Mouse (Mus musculus) effector memory CD4-positive, alpha-beta T cell, adult 7 months (primary cell): ENCODE data around the gene Batf3. TPM values are rescaled to one million over a fixed set of nuclear protein-coding genes. Genes with fewer than 3 reads are reported as not detected.

Experiments
- polyA plus RNA-seq: library from polyadenylated mRNA; unstranded; fragments of 100-300 nt; shearing (Covaris generic); gene quantifications from one replicate; pipeline ENCODE4 v1.2.1, GENCODE M21; 2017

The Batf3 gene
- not detected for polyA plus RNA-seq

GRCm38 (mm10) chr1:191097802-191098747, at the start of gene Batf3:
Batf3 (plus strand) TSS chr1:191097847.

GRCm38 (mm10) chr1:191062781-191063485, 34.7 kb upstream of the Batf3 start, which contains the start of the genes Tatdn3 and Nsl1:
Tatdn3 (minus strand) TSS chr1:191062932.
Nsl1 (plus strand) TSS chr1:191063012.

Other genes with a start within 250 kb of the Batf3 start
- 12.5 TPM for gene Rps6kc1, start 186.1 kb upstream of the Batf3 start, polyA plus RNA-seq
- gene Angel2, start 172.7 kb upstream of the Batf3 start, polyA plus RNA-seq = 81.1 TPM
- gene Vash2, start 118.6 kb upstream of the Batf3 start, polyA plus RNA-seq = 0.10 TPM
- gene Flvcr1, start 71.7 kb upstream of the Batf3 start, polyA plus RNA-seq = 36.1 TPM
- not detected for gene Spata45, start 61.2 kb upstream of the Batf3 start, polyA plus RNA-seq
- gene Tatdn3, start 34.9 kb upstream of the Batf3 start, polyA plus RNA-seq = 9.5 TPM
- 0.89 TPM for gene Nsl1, start 34.8 kb upstream of the Batf3 start, polyA plus RNA-seq
- not detected for gene Fam71a, start 67.0 kb downstream of the Batf3 start, polyA plus RNA-seq
- gene Atf3, start 120.2 kb downstream of the Batf3 start, polyA plus RNA-seq = 48.1 TPM
- gene Nenf, start 220.3 kb downstream of the Batf3 start, polyA plus RNA-seq = 2.5 TPM
- 11.6 TPM for gene Tmem206, start 228.1 kb downstream of the Batf3 start, polyA plus RNA-seq